Mouse (Mus musculus) cerebellum, adult 2 months (tissue): Measurements from ENCODE around the gene Gm10642. TPM values are rescaled to one million over a fixed set of nuclear protein-coding genes. Genes with fewer than 3 reads are reported as not detected.

ENCODE experiments used
- DNase-seq, 2 experiments: peaks; one replicate each; pipeline ENCODE4 v3.0.0; 2021
- H3K27ac ChIP-seq: fragments of 200-500 bp; 2 replicates; pipeline ENCODE4 v1.5.1; 2012; ENCODE audit warnings: low read length, control low read depth, inconsistent platforms; ENCODE audit not compliant: insufficient read depth
- H3K27me3 ChIP-seq: fragments of 200-500 bp; 2 replicates; pipeline ENCODE4 v1.6.1; 2012; ENCODE audit warnings: inconsistent platforms, mild to moderate bottlenecking, low read length, moderate library complexity; ENCODE audit not compliant: control insufficient read depth, insufficient read depth
- H3K4me1 ChIP-seq: fragments of 200-500 bp; 2 replicates; pipeline ENCODE4 v1.6.1; 2011; ENCODE audit warnings: low read length; ENCODE audit not compliant: control insufficient read depth, insufficient read depth
- H3K4me3 ChIP-seq: fragments of 200-500 bp; replicated peaks from 2 replicates; pipeline ENCODE3; 2011; ENCODE audit warnings: mild to moderate bottlenecking, low read depth, low read length, control low read depth; ENCODE audit not compliant: insufficient read depth
- CTCF ChIP-seq: fragments of 200-500 bp; IDR thresholded peaks from 2 replicates; pipeline ENCODE4 v1.5.1; 2011; ENCODE audit warnings: low read depth, mild to moderate bottlenecking, control low read depth, low read length, moderate library complexity, borderline replicate concordance; ENCODE audit not compliant: insufficient read depth
- POLR2A ChIP-seq: fragments of 200-500 bp; IDR thresholded peaks from 2 replicates; pipeline ENCODE4 v1.6.1; 2011; ENCODE audit warnings: low read length, control low read depth, borderline replicate concordance; ENCODE audit not compliant: insufficient read depth
- WGBS: fragments of 180-500 bp; shearing (Covaris S2); methylation state at CpG from one replicate; pipeline ENCODE4 v1.1.7; 2018; 5-methylcytosine and 5-hydroxymethylcytosine counted together
- polyA plus RNA-seq: library from polyadenylated mRNA; depleted of rRNA; stranded (reverse); fragments of >200 nt; gene quantifications from 2 replicates; pipeline ENCODE4 v1.2.3, GENCODE M21; 2012; rRNA removed

The Gm10642 gene
- polyA plus RNA-seq, 1 experiment = 1.5 TPM

GRCm38 (mm10) chr9:70695723-70696122 is 39.7 kb downstream of the Gm10642 start:
- Histone ChIP-seq H3K4me1 (peaks cover 2% of the 10 kb centered on the region), H3K4me3 (no peak overlapping the region), H3K27ac (no peak overlapping the region), H3K27me3 (no peaks in the 10 kb centered on the region)
- no peak for TF ChIP-seq CTCF
- TF ChIP-seq POLR2A = no peak
- no peak for DNase-seq
- WGBS = 86% methylated on average over 2 of the region's 2 CpGs

GRCm38 (mm10) chr9:70698090-70698489 is 42.0 kb downstream of the Gm10642 start:
- no peak overlapping the region for H3K27ac ChIP-seq
- 77% methylated on average over 1 of the region's 1 CpGs for WGBS
- DNase-seq = no peak
- no peaks in the 10 kb centered on the region for H3K27me3 ChIP-seq
- H3K4me3 ChIP-seq = no peak overlapping the region
- no peaks in the 10 kb centered on the region; the same call in 1 of the 2 replicates for H3K4me1 ChIP-seq
- TF ChIP-seq CTCF = no peak
- no peak for TF ChIP-seq POLR2A

GRCm38 (mm10) chr9:70703597-70704203 is 47.6 kb downstream of the Gm10642 start:
- no peaks in the 10 kb centered on the region; the same call in 1 of the 2 replicates for H3K4me1 ChIP-seq
- no peak overlapping the region for H3K27ac ChIP-seq
- H3K27me3 ChIP-seq = no peaks in the 10 kb centered on the region
- 97% methylated on average over 5 of the region's 5 CpGs for WGBS
- TF ChIP-seq CTCF = no peak
- TF ChIP-seq POLR2A = no peak
- no peak overlapping the region for H3K4me3 ChIP-seq
- no peak for DNase-seq

GRCm38 (mm10) chr9:70706444-70706843 is 50.4 kb downstream of the Gm10642 start:
- Histone ChIP-seq H3K4me3 (no peak overlapping the region), H3K4me1 (no peaks in the 10 kb centered on the region), H3K27me3 (no peaks in the 10 kb centered on the region), H3K27ac (no peak overlapping the region)
- TF ChIP-seq CTCF = no peak
- no peak for TF ChIP-seq POLR2A
- 95% methylated on average over 1 of the region's 1 CpGs for WGBS
- no peak for DNase-seq

Other genes starting within 250 kb of the Gm10642 start
- gene Ccnb2, start 234.7 kb upstream of the Gm10642 start, polyA plus RNA-seq = 2.3 and 2.7 TPM in 2 replicates
- 30.1 and 32.2 TPM in 2 replicates for gene Rnf111, start 152.5 kb upstream of the Gm10642 start, polyA plus RNA-seq
- 51.4 and 52.7 TPM in 2 replicates for gene Sltm, start 113.5 kb upstream of the Gm10642 start, polyA plus RNA-seq
- 58.4 and 67.3 TPM in 2 replicates for gene Mindy2, start 923 bp downstream of the Gm10642 start, polyA plus RNA-seq
- gene Adam10, start 22.7 kb downstream of the Gm10642 start, polyA plus RNA-seq = 44.9 and 47.7 TPM in 2 replicates